Mouse (Mus musculus): ENCODE measurements around the gene Hist1h2ag.
"Not testable (repeated sequence)": the region's sequence is repeated elsewhere in the genome, so short reads cannot be mapped to it uniquely, and the experiment has no call there.

Hist1h2ag gene

GRCm38 (mm10) chr13:22042568-22043502 is at the start of gene Hist1h2ag, which contains the start of gene Hist1h2bj:
Gene Hist1h2ag, minus strand, starts transcription at chr13:22042944.
Gene Hist1h2bj, plus strand, starts transcription at chr13:22043214.
- in situ Hi-C loops (cut with MseI, MboI), result loop anchor here (10.0 to 25.0 kb wide), 4 partner anchors 331 to 1482 kb away; partner anchors contain the start of genes Abt1 (in 1 of the 2), Hist1h2ai (in 1 of the 2), Hist1h2bl (in 1 of the 2) and Hist1h2bm (in 1 of the 2)

- in situ Hi-C loops (cut with MseI, MboI), result not testable (repeated sequence)
Measured at GRCm38 (mm10) chr13:22084140-22084539, 41.4 kb upstream of the Hist1h2ag start, which contains the start of gene Vmn1r188. Gene Vmn1r188, plus strand, starts transcription at chr13:22084440.

- in situ Hi-C loops (cut with MseI, MboI), result no loop called here
Measured at GRCm38 (mm10) chr13:22063468-22063867, 20.7 kb upstream of the Hist1h2ag start.

DNA sequence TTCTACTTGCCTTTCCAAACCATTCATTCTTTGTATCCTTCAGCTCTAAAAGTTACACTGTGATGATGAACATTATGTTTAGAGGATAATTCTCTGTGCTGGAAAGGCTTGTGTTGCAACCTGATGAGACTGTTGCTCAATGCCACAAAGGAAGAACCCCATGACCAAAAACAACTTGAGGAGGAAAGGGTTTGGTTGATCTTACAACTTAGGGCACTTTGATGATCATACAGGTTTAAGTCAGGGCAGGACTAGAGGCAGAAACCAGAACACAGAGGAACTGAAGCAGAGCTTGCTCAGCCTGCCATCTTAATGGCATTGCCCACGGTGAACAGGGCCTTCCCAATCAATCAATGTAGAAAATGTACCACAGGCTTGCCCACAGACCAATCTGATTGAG is 18.7 kb upstream of the Hist1h2ag start:
- in situ Hi-C loops (cut with MseI, MboI), result no loop called here

GRCm38 (mm10) chr13:22053754-22054153 is 11.0 kb upstream of the Hist1h2ag start:
- in situ Hi-C loops (cut with MseI, MboI), result loop anchor here in 1 of 2 experiments (10.0 kb wide), 1 partner anchor 1351 kb away; no protein-coding TSS in a partner anchor

DNA sequence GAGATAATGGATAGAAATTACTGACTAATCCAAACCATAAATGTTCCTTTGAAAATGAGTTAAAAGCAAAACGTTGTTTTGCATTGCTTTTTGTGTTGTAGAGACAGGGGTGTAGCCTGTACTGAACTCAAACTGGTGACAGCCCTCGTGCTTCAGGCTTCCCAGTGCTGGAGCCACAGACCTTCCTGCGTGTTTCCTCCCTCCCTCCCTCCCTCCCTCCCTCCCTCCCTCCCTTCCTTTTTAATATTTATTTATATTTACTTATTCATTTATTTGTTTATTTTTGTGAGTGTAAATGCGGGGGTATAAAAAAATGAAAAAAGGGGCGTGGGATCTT is 8.7 kb upstream of the Hist1h2ag start:
- in situ Hi-C loops (cut with MseI, MboI), result loop anchor here in 1 of 2 experiments (10.0 kb wide), 1 partner anchor 1353 kb away; no protein-coding TSS in a partner anchor

DNA sequence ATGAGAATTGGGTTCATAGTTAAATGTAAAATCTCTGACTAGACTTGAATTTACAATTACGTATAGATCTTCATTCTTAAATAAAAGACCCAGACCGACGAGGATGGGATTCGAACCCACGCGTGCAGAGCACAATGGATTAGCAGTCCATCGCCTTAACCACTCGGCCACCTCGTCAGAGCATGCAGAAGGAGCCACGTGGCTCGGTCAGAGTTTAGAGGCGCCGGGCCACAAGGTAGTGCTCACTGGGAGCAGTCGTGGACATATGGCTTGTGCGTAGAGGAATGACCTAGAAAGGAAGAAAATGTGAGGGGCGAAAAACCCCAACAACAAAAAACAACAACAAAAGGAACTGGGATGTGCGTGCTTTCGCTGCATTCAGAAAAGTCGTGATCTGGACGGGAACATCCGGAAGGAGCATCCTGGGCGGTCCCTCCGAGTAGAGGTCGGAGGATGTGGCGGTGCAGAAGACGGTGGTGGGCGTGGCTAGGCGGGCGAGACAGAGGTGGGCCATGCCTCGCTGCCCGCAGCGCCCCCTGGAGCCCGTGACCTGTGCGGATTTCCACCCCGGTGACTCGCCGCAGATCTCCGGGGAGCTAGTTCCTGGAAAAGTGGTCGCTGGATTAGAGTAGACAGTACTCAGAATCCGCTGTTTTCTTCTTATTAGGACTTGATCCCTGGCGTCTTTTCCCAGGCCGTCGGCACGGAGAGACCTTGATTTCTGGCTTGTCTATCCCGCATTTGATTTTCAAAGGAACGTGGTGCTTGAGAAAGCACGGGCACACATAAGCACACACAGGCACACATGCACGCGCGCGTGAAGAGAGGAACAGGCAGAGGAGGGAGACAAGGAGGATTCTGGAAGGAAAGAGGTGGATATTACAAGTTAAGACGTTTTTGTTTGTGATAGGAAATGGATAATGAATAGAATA is 8.1 kb upstream of the Hist1h2ag start:
- in situ Hi-C loops (cut with MseI, MboI), result loop anchor here in 1 of 2 experiments (10.0 kb wide), 1 partner anchor 1354 kb away; no protein-coding TSS in a partner anchor

- in situ Hi-C loops (cut with MseI, MboI), result loop anchor here (10.0 to 25.0 kb wide), 5 partner anchors 338 to 1475 kb away; partner anchors contain the start of genes Abt1 (in 1 of the 2), Hist1h2ai (in 1 of the 2), Hist1h2bl (in 1 of the 2) and Hist1h2bm (in 1 of the 2)
Measured at GRCm38 (mm10) chr13:22049737-22050440, 7.1 kb upstream of the Hist1h2ag start.

DNA sequence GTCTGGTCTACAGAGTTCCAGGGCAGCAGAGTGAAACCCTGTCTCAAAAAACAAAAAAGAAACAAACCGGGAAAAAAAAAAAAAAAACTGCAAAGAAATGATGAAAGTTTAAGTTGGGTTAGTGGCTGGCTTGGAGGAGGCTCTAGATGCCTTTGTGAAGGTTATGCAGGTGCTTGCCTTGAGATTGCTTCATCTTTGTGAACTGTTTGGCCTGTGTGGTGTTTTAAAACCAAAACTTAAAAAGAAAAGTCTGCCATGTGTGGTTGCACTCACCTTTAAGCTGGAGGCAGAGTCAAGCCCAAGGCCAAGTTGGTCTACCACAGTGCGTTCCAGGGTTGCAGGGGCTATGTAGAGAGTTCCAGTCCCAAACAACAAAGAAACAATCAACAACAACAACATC is 6.3 kb upstream of the Hist1h2ag start:
- in situ Hi-C loops (cut with MseI, MboI), result loop anchor here (10.0 to 25.0 kb wide), 4 partner anchors 337 to 1476 kb away; partner anchors contain the start of genes Abt1 (in 1 of the 2), Hist1h2ai (in 1 of the 2), Hist1h2bl (in 1 of the 2) and Hist1h2bm (in 1 of the 2)

DNA sequence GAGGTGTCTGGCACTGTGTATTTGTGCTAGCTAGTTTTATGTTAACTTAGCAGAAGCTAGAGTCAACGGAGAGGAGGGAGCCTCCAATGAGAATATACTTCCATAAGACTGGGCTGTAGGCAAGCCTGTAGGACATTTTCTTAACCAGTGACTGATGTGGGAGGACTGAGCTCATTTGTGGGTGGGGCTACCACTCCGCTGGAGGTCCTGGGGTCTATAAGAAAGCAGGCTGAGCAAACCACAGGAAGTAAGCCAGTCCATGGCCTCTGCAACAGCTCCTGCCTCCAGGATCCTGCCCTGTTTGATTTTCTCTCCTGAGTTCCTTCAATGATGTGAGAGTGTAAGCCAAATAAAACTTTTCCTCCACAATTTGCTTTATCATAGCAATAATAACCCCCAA is 2.6 kb upstream of the Hist1h2ag start:
- in situ Hi-C loops (cut with MseI, MboI), result loop anchor here (10.0 to 25.0 kb wide), 4 partner anchors 333 to 1479 kb away; partner anchors contain the start of genes Abt1 (in 1 of the 2), Hist1h2ai (in 1 of the 2), Hist1h2bl (in 1 of the 2) and Hist1h2bm (in 1 of the 2)

DNA sequence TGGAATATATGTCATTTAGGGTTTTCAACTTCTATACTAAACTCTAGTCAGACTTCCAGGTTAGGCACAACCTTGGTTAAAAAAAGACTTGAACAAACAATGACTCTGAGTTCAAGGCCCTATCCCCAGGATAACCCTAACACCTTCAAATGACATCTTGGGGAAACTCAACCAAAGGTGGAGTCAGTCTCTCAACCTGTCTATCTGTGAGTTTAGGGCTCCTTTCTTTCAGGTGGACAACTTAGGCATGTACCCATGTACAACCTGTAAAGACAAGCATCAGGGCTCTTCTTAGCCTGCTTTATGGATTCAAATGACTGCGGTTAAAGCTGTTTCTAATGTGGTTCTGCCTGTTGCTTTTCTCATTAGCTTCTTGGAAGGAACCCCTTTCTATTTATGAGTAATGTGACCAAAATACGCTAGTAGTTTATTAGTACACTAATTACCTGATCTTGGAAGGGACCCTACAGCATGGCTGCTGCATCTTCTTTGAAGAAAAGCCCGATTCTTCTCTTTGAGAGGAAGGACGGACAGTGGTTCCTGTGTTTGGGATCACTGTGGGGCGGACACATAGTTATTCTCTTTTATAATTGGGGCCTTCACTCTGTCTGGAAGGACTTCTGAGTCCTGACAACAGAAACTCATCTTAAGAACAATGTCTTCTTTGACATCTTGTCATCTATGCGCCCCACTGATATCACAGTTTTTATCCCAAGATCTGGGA is 1.9 kb upstream of the Hist1h2ag start:
- in situ Hi-C loops (cut with MseI, MboI), result loop anchor here (10.0 to 25.0 kb wide), 4 partner anchors 332 to 1480 kb away; partner anchors contain the start of genes Abt1 (in 1 of the 2), Hist1h2ai (in 1 of the 2), Hist1h2bl (in 1 of the 2) and Hist1h2bm (in 1 of the 2)

DNA sequence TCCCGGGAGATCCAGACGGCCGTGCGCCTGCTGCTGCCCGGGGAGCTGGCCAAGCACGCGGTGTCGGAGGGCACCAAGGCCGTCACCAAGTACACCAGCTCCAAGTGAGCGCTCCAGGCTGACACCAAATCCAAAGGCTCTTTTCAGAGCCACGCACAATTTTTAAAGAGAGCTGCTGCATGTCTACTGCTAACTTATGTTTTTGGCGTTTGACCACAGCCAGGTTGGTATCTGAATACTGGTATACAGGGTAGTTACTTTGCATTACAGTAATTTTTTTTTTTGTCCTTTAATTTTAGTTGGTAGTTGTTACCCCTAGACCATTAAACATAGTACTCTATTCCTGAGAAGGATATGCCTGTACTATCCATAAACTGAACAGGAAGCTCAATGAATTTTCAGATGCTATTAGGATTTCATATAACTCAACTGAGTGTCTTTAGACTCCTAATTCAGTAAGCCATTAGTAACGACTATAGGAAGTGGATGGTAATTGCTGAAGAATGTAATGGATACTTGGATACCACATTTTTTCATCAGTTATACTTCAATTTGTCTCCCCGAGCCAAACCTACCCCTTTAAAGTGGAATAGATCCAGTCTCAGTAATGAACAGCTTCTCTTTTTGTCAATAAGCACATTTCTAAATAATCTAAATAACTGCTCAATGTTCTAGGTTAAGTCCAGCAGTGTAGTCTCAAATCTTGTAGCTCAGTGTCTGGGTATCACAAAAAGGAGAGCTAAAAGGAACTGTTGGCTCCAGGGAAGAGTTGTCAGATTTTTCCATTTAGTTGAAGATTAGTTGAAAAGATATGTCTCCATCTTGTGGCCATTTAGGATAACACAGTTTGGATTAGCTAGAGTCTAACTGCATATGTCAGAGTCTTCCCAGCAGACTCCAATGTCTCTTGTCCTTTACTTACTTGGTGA is 1.0 kb upstream of the Hist1h2ag start:
- in situ Hi-C loops (cut with MseI, MboI), result loop anchor here (10.0 to 25.0 kb wide), 4 partner anchors 331 to 1481 kb away; partner anchors contain the start of genes Abt1 (in 1 of the 2), Hist1h2ai (in 1 of the 2), Hist1h2bl (in 1 of the 2) and Hist1h2bm (in 1 of the 2)

- in situ Hi-C loops (cut with MseI, MboI), result loop anchor here (10.0 to 25.0 kb wide), 4 partner anchors 330 to 1483 kb away; partner anchors contain the start of genes Abt1 (in 1 of the 2), Hist1h2ai (in 1 of the 2), Hist1h2bl (in 1 of the 2) and Hist1h2bm (in 1 of the 2)
Measured at GRCm38 (mm10) chr13:22041651-22042567, 835 bp downstream of the Hist1h2ag start.

GRCm38 (mm10) chr13:22041142-22041536 is 1.6 kb downstream of the Hist1h2ag start, which contains the start of gene Hist1h4i:
Gene Hist1h4i, minus strand, starts transcription at chr13:22041362.
- in situ Hi-C loops (cut with MseI, MboI), result loop anchor here (10.0 to 25.0 kb wide), 4 partner anchors 329 to 1484 kb away; partner anchors contain the start of genes Abt1 (in 1 of the 2), Hist1h2ai (in 1 of the 2), Hist1h2bl (in 1 of the 2) and Hist1h2bm (in 1 of the 2)

- in situ Hi-C loops (cut with MseI, MboI), result loop anchor here (10.0 to 25.0 kb wide), 4 partner anchors 328 to 1484 kb away; partner anchors contain the start of genes Abt1 (in 1 of the 2), Hist1h2ai (in 1 of the 2), Hist1h2bl (in 1 of the 2) and Hist1h2bm (in 1 of the 2)
Measured at GRCm38 (mm10) chr13:22040464-22041141, 2.1 kb downstream of the Hist1h2ag start.
